Mouse (Mus musculus) ES-Bruce4 (cell line): ENCODE measurements around the gene Cib1. TPM values are rescaled to one million over a fixed set of nuclear protein-coding genes. Genes with fewer than 3 reads are reported as not detected.

Experiments
- H3K27ac ChIP-seq: 2 replicates; pipeline ENCODE4 v1.5.1; 2012; ENCODE audit warnings: low read length, inconsistent platforms; ENCODE audit not compliant: insufficient read depth
- H3K27me3 ChIP-seq: 2 replicates; pipeline ENCODE4 v1.6.1; 2012; ENCODE audit warnings: mild to moderate bottlenecking, low read length, inconsistent platforms; ENCODE audit not compliant: control insufficient read depth, poor library complexity, insufficient read depth, severe bottlenecking
- H3K36me3 ChIP-seq: 2 replicates; pipeline ENCODE4 v1.6.1; 2012; ENCODE audit warnings: inconsistent platforms, mild to moderate bottlenecking, low read length, moderate library complexity; ENCODE audit not compliant: control insufficient read depth, poor library complexity, insufficient read depth, severe bottlenecking
- H3K4me1 ChIP-seq: one replicate; pipeline ENCODE4 v1.8.1; 2011; ENCODE audit warnings: low read length; ENCODE audit not compliant: control insufficient read depth, insufficient read depth
- H3K4me3 ChIP-seq: 2 replicates; pipeline ENCODE4 v1.5.1; 2011; ENCODE audit warnings: low read depth, mild to moderate bottlenecking, low read length
- H3K9ac ChIP-seq: 2 replicates; pipeline ENCODE4 v1.6.1; 2012; ENCODE audit warnings: low read depth, mild to moderate bottlenecking, inconsistent platforms; ENCODE audit not compliant: poor library complexity, severe bottlenecking
- H3K9me3 ChIP-seq: replicated peaks from 2 replicates; pipeline ENCODE4 v1.6.1; 2012; ENCODE audit warnings: mild to moderate bottlenecking, low read length, inconsistent platforms; ENCODE audit not compliant: control insufficient read depth, poor library complexity, insufficient read depth, severe bottlenecking
- CTCF ChIP-seq: IDR thresholded peaks from one replicate; pipeline ENCODE4 v1.8.1; 2011; ENCODE audit warnings: low read depth, low read length
- EP300 ChIP-seq: IDR thresholded peaks from 2 replicates; pipeline ENCODE4 v1.6.1; 2011; ENCODE audit warnings: low read depth, low read length; ENCODE audit not compliant: insufficient read depth
- POLR2A ChIP-seq: IDR thresholded peaks from one replicate; pipeline ENCODE4 v1.8.1; 2011; ENCODE audit warnings: low read length; ENCODE audit not compliant: insufficient read depth
- polyA plus RNA-seq: library from polyadenylated mRNA; stranded (reverse); fragments of >200 nt; gene quantifications from 2 replicates; pipeline ENCODE4 v1.2.4, GENCODE M21; 2011; ENCODE audit warnings: low read depth; ENCODE audit not compliant: missing spikeins, insufficient read depth, insufficient read length

Gene Cib1
- polyA plus RNA-seq, 1 experiment, result 38.4 TPM

GRCm38 (mm10) chr7:80230196-80230595 lies 2.4 kb downstream of the Cib1 start:
- H3K36me3 ChIP-seq, result peaks cover 16% of the 10 kb centered on the region
- H3K27me3 ChIP-seq, result no peaks in the 10 kb centered on the region
- peaks cover 2% of the 10 kb centered on the region for H3K4me1 ChIP-seq
- H3K9ac ChIP-seq, result no peak overlapping the region
- no peaks in the 10 kb centered on the region for H3K9me3 ChIP-seq
- no peak overlapping the region for H3K4me3 ChIP-seq
- TF ChIP-seq CTCF, result no peak
- TF ChIP-seq POLR2A, result no peak
- TF ChIP-seq EP300, result no peak
- no peak overlapping the region for H3K27ac ChIP-seq

- Histone ChIP-seq H3K27ac (no peak overlapping the region), H3K36me3 (peaks cover 39% of the 10 kb centered on the region), H3K4me3 (no peak overlapping the region), H3K27me3 (no peaks in the 10 kb centered on the region), H3K4me1 (no peaks in the 10 kb centered on the region), H3K9ac (no peak overlapping the region), H3K9me3 (no peaks in the 10 kb centered on the region)
- TF ChIP-seq EP300 (no peak), CTCF (peak; percentile 57), POLR2A (no peak)
These were observed 5.5 kb downstream of the Cib1 start for GRCm38 (mm10) chr7:80227065-80227464.

DNA sequence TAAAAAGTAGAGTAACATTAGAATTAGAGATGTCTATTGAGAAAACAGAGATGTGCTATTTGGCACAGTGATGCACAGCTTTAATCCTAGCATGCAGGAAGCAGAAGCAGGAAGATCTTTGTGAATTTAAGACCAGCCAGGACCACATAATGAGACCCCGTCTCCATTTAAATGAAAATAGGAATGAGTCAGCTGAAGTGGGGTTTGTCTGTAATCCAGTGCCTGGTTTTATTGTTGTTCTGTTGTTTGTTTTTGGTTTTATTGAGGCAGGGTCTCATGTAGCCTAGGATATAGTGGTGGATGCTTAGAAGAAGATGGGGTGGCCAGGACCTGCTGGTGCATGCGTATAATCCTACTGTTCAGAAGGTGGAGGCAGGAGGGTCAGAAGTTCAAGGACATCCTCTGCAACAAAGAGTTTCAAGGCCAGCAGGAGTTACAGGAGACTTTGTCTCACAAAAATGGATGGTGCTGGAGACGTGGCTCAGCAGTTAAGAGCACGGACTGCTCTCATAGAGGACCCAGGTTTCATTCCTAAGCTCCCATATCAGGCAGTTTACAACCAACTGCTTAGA lies 11.3 kb downstream of the Cib1 start:
- peaks cover 2% of the 10 kb centered on the region for H3K4me1 ChIP-seq
- TF ChIP-seq EP300, result peak; percentile 76
- TF ChIP-seq POLR2A, result no peak
- no peak overlapping the region for H3K4me3 ChIP-seq
- no peaks in the 10 kb centered on the region for H3K9me3 ChIP-seq
- H3K9ac ChIP-seq, result no peak overlapping the region
- H3K36me3 ChIP-seq, result peaks cover 76% of the 10 kb centered on the region
- peak overlapping the region; percentile 71 for H3K27ac ChIP-seq
- no peaks in the 10 kb centered on the region for H3K27me3 ChIP-seq

- Histone ChIP-seq H3K27ac (peak overlapping the region; percentile 17; the same call in 1 of the 2 replicates), H3K36me3 (peaks cover 71% of the 10 kb centered on the region), H3K4me3 (no peak overlapping the region), H3K27me3 (no peaks in the 10 kb centered on the region), H3K4me1 (peaks cover 2% of the 10 kb centered on the region), H3K9me3 (no peaks in the 10 kb centered on the region), H3K9ac (no peak overlapping the region)
- no peak for TF ChIP-seq EP300
- no peak for TF ChIP-seq POLR2A
- TF ChIP-seq CTCF, result no peak
These were observed 12.3 kb downstream of the Cib1 start for GRCm38 (mm10) chr7:80220237-80220797.

DNA sequence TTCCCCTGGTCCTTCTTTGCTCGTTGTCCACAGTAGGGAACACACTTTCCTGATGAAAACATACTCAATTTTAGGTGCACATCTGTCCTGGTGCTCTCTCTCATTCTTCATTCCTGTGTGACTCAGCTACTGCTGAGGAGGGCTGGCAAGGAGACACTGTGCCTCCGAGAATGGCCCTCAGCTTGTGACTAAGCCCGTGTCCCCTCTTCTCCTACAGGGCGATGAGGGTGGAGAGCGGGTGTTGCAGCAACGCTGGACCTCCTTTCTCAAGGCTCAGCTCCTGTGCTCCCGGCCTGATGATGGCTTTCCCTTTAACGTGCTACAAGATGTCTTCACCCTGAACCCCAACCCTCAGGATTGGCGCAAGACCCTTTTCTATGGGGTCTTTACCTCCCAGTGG lies 13.9 kb downstream of the Cib1 start:
- Histone ChIP-seq H3K27me3 (no peaks in the 10 kb centered on the region), H3K9me3 (no peaks in the 10 kb centered on the region), H3K4me3 (no peak overlapping the region), H3K27ac (no peak overlapping the region), H3K4me1 (peaks cover 2% of the 10 kb centered on the region), H3K36me3 (peaks cover 62% of the 10 kb centered on the region), H3K9ac (no peak overlapping the region)
- TF ChIP-seq EP300 (no peak), CTCF (no peak), POLR2A (no peak)

- TF ChIP-seq CTCF, result peak; percentile 16
- TF ChIP-seq POLR2A, result no peak
- peaks cover 51% of the 10 kb centered on the region for H3K36me3 ChIP-seq
- H3K27ac ChIP-seq, result no peak overlapping the region
- H3K27me3 ChIP-seq, result no peaks in the 10 kb centered on the region
- H3K9ac ChIP-seq, result no peak overlapping the region
- H3K4me1 ChIP-seq, result peaks cover 2% of the 10 kb centered on the region
- H3K9me3 ChIP-seq, result no peaks in the 10 kb centered on the region
- H3K4me3 ChIP-seq, result no peak overlapping the region
These were observed 16.0 kb downstream of the Cib1 start for GRCm38 (mm10) chr7:80216566-80216965.
